Mouse (Mus musculus) heart, embryonic 10.5 days (tissue): ENCODE measurements at regions not wholly inside any gene's neighbourhood (a gene's known extent, or its start where the extent isn't known, plus 50 kb on each side); places are given as distances from the start of the nearest gene placed in this dataset.

Source experiments
- DNase-seq: peaks from one replicate; pipeline ENCODE4 v3.0.0-alpha.2; 2017; ENCODE audit warnings: low spot score
- H3K27ac ChIP-seq: fragments of 300-500 bp; sonication (generic); 2 replicates; pipeline ENCODE4 v1.5.1; 2016; ENCODE audit warnings: mild to moderate bottlenecking
- H3K27me3 ChIP-seq: fragments of 300-500 bp; sonication (generic); 2 replicates; pipeline ENCODE4 v1.6.1; 2016; ENCODE audit warnings: mild to moderate bottlenecking; ENCODE audit not compliant: poor library complexity, insufficient read depth, severe bottlenecking
- H3K36me3 ChIP-seq: fragments of 300-500 bp; sonication (generic); 2 replicates; pipeline ENCODE4 v1.6.1; 2016; ENCODE audit warnings: mild to moderate bottlenecking, moderate library complexity
- H3K4me1 ChIP-seq: fragments of 300-500 bp; sonication (generic); 2 replicates; pipeline ENCODE4 v1.6.1; 2016; ENCODE audit warnings: mild to moderate bottlenecking
- H3K4me3 ChIP-seq: fragments of 300-500 bp; sonication (generic); 2 replicates; pipeline ENCODE4 v1.5.1; 2016; ENCODE audit warnings: mild to moderate bottlenecking, moderate library complexity
- H3K9me3 ChIP-seq: fragments of 300-500 bp; sonication (generic); 2 replicates; pipeline ENCODE4 v1.6.1; 2016; ENCODE audit warnings: mild to moderate bottlenecking, moderate library complexity
- WGBS: fragments of 180-500 bp; shearing (Covaris S2); methylation state at CpG from one replicate; pipeline ENCODE4 v1.1.7; 2016; 5-methylcytosine and 5-hydroxymethylcytosine counted together

DNA sequence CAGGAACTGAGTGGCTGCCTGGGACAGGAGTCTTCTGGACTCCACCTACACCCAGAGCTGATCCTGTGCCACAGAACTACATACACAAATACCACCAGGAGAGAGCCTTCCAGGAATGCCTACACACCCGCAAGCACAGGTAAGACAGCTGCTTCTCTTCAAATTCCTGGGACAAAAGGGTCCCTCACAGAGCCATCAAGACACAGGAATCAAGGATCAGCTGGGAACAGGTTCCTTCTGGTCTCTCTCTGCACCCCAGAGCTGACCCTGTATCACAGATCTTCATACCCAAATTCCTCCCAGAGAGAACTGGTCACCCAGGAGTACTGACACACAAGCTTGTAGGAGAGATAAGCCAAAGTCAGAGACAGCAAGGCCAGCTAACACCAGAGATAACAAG, 125.5 kb upstream of the Ptprk start:
- Histone ChIP-seq H3K27ac (no peak overlapping the region), H3K4me1 (no peaks in the 10 kb centered on the region), H3K36me3 (no peaks in the 10 kb centered on the region), H3K9me3 (no peaks in the 10 kb centered on the region), H3K4me3 (no peak overlapping the region), H3K27me3 (no peaks in the 10 kb centered on the region)
- no peak for DNase-seq
- WGBS = 88% methylated on average over 1 of the region's 1 CpGs

DNA sequence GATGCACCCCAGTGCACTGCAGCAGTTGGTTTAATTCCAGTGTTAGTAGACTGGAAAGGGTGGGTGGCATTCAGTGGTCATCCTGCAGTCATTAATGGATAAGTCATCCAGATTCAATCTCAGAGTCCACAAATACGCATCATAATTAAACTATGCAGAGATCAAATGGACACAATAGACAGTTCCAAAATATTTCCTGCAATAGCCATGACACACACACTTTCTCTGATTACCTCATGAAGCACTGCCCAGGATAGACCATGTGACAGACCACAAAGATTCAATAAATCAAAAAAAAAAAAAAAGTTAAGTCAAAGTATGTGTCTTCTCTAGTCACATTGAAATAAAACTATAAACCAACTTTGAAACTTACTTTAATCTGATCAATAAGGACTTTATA, 106.4 kb upstream of the Ptprk start:
- H3K4me3 ChIP-seq = no peak overlapping the region
- no peak overlapping the region for H3K27ac ChIP-seq
- WGBS = 83% methylated on average over 1 of the region's 1 CpGs
- H3K36me3 ChIP-seq = no peaks in the 10 kb centered on the region
- H3K9me3 ChIP-seq = no peaks in the 10 kb centered on the region
- no peaks in the 10 kb centered on the region for H3K4me1 ChIP-seq
- DNase-seq = no peak
- no peaks in the 10 kb centered on the region for H3K27me3 ChIP-seq

DNA sequence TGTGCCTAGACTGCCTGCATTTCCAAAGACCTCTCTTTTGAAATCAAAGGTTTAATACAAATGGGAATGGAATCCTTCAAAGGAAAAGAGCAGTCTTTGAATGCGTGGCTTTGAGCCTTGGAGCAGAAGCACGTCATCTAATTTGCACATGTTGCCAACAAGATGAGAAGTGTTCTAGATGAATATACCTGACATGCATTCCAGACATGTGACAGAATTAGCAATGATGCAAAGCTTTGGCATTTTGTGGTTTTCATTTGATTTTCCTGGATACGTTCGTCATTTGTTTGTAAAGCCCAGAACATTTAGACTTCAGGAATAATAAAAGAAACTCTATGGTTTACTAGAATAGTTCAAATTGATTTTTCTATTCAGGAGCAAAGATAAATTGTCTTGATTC, 90.6 kb upstream of the Ptprk start:
- H3K36me3 ChIP-seq = no peaks in the 10 kb centered on the region
- DNase-seq = no peak
- no peak overlapping the region for H3K27ac ChIP-seq
- WGBS = 93% methylated on average over 4 of the region's 4 CpGs
- H3K27me3 ChIP-seq = no peaks in the 10 kb centered on the region
- H3K4me3 ChIP-seq = no peak overlapping the region
- H3K4me1 ChIP-seq = peaks cover 18% of the 10 kb centered on the region
- H3K9me3 ChIP-seq = no peaks in the 10 kb centered on the region

DNA sequence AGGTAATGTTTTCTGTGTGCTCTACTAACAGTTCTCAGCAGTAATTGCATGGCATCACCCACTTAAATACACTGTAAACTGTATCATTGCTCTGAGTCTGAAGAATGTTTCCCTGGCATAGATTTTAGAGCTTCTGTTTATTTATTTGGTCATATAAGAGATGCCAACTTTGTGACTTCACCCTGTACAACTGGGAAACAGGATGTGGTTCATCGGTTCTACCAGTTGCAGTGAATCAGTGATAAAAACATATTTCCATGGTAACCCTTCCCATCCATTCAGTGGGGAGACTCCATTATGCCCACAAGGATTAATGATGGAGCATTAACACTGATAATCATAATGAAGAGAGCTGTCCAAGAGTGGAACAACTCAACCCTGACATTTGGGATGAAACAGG, 89.6 kb upstream of the Ptprk start:
- no peaks in the 10 kb centered on the region for H3K27me3 ChIP-seq
- no peak for DNase-seq
- H3K4me3 ChIP-seq = no peak overlapping the region
- peaks cover 23% of the 10 kb centered on the region for H3K4me1 ChIP-seq
- WGBS = 84% methylated on average over 1 of the region's 1 CpGs
- H3K36me3 ChIP-seq = no peaks in the 10 kb centered on the region
- H3K9me3 ChIP-seq = no peaks in the 10 kb centered on the region
- no peak overlapping the region for H3K27ac ChIP-seq

DNA sequence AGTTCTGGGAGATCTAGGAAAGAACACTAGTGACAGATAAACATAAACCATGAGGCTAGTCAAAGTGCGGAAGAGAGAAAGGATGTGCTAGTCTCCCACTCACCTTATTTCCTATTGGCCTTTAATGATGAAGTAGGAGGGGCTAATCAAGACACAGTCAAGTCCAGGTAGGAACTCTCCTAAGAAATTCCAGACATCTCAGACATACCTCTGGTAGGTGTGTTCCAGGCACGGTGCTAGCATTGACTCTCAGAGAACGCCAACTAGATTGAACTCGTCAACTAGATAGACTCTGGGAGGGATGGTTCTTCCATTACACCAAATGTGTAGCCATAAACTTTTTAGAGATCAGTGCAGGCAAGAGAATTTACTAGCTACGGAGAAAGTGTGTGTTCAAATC, 87.6 kb upstream of the Ptprk start:
- no peaks in the 10 kb centered on the region for H3K27me3 ChIP-seq
- no peak overlapping the region for H3K4me3 ChIP-seq
- DNase-seq = no peak
- WGBS = 85% methylated on average over 5 of the region's 5 CpGs
- H3K9me3 ChIP-seq = no peaks in the 10 kb centered on the region
- H3K27ac ChIP-seq = no peak overlapping the region; the same call in 1 of the 2 replicates
- no peaks in the 10 kb centered on the region for H3K36me3 ChIP-seq
- peaks cover 33% of the 10 kb centered on the region for H3K4me1 ChIP-seq

DNA sequence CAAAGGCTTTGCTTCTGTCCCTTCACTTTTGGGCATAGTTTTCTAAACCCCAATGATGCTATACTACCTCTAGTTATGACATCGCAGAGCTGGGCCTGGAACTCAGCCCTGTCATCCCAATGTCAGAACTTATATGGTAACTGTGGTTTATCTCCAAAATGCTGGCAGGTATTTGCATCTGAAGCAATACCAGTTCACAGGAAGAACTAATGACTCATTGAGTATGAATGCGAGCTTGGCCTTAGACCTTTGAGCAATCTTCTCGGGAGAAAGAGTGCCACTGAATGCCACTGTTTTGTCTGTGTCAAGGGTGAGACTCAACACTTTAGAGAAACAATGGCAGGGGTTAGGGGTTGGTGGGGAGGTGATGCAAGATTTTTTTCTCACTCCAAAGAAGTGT, 86.6 kb upstream of the Ptprk start:
- Histone ChIP-seq H3K9me3 (no peaks in the 10 kb centered on the region), H3K4me1 (peaks cover 33% of the 10 kb centered on the region), H3K27me3 (no peaks in the 10 kb centered on the region), H3K4me3 (no peak overlapping the region), H3K27ac (peak overlapping the region; percentile 52; the same call in 1 of the 2 replicates), H3K36me3 (no peaks in the 10 kb centered on the region)
- 45% methylated on average over 3 of the region's 3 CpGs for WGBS
- no peak for DNase-seq

DNA sequence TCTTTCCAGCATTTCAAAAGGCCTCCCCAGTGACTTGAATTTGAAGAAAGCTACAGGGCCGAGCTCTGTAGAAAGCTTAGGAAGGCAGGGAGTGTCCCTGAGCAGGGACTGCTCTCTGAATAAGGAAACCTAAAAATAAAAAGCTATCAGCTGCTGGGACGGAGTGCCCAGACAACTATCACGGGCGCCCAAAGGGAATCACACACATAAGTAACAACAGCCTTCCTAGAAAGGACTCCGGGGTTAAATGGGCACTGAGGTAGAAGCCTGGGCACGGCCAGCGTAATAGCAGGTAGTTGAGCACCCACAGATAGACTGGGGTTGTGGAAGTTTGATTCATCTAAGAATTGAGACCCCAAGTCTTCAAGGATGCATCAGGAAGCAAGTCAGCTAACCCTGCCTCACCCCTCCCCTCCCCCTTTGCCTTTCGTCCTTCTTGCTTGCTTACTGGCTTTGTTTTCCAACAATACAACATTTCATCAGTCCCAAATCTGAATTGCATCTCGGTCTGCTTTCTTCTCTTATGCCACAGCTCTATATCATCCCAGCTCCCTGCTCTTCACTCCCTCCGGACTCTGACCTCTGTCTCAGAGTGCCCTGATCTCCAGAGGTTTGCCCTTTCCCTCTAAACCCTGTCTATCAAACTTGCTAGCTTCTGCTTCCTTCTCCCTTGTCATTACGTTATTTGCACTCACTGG, 84.1 kb upstream of the Ptprk start:
- no peaks in the 10 kb centered on the region for H3K36me3 ChIP-seq
- DNase-seq = no peak
- H3K4me3 ChIP-seq = no peak overlapping the region; the same call in 1 of the 2 replicates
- H3K27ac ChIP-seq = peak overlapping the region; percentile 67
- no peaks in the 10 kb centered on the region for H3K27me3 ChIP-seq
- peaks cover 33% of the 10 kb centered on the region for H3K4me1 ChIP-seq
- no peaks in the 10 kb centered on the region for H3K9me3 ChIP-seq
- WGBS = 53% methylated on average over 11 of the region's 11 CpGs

DNA sequence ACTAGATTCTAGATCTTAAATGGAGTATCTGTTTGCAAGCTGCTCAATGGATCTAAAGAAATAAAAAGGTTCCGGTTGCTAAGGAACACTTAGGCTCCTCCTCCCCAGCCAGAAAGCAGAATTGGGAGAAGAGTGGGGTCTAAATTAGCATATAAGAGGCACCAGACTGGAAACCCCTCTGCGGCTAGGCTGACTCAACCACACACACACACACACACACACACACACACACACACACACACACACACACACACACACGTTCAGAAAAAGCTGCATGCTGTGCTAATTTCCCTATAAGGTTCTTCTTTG, 83.6 kb upstream of the Ptprk start:
- no peaks in the 10 kb centered on the region for H3K27me3 ChIP-seq
- no peak overlapping the region for H3K4me3 ChIP-seq
- peaks cover 33% of the 10 kb centered on the region for H3K4me1 ChIP-seq
- peak overlapping the region; percentile 67 for H3K27ac ChIP-seq
- H3K9me3 ChIP-seq = no peaks in the 10 kb centered on the region
- DNase-seq = no peak
- H3K36me3 ChIP-seq = no peaks in the 10 kb centered on the region
- 65% methylated on average over 3 of the region's 3 CpGs for WGBS

DNA sequence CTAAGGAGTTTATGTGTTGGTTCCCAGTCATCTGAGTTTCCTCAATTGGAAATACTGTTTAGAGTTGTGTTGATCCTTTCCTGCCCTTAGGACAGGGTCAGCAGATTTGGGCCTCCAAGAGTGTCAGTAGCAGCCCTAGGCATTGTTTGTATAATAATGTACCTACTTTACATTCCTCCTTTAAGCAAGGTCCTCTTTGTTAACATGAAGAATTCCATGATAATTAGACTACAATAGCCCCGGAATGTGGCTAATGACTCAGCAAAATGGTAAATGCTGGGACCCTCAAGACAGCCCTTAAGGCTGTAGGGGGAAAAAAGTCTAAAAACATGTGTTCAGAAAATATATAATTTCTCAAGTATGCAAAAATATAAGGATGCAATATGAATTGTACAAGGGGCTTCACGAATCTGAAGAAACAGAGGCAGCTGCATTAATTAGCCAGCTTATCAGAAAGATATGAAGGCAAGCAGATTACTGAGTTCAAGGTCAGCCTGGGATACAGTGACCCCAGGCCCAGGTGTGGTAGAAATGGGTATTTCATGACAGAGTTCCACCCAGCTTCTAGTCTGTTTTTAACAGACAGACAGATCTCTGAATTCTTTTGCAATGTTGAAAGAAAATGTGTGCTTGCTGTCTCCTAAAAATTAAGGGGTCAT, 80.1 kb upstream of the Ptprk start:
- H3K4me3 ChIP-seq = no peak overlapping the region
- H3K27me3 ChIP-seq = no peaks in the 10 kb centered on the region
- H3K4me1 ChIP-seq = peaks cover 15% of the 10 kb centered on the region; the same call in 1 of the 2 replicates
- H3K9me3 ChIP-seq = no peaks in the 10 kb centered on the region
- no peaks in the 10 kb centered on the region for H3K36me3 ChIP-seq
- no peak for DNase-seq
- no peak overlapping the region for H3K27ac ChIP-seq
- WGBS = 75% methylated on average over 2 of the region's 2 CpGs

DNA sequence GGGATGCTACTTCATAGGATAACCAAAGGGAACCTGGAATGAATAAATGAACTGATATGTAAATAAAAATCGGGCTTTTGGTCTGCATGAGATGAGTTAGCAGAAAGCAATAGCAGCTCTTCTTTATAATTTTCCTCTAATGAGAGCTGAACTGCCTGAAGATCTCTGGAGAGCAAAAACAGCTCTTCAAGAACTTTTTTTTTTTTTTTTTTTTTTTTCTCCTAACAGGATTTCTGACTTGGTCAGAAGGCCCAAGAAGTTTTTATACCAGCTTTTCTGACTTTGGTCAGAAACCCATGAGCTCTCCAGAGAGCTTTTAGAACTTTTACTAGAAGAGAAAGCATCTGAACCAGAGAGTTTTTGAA, 79.6 kb upstream of the Ptprk start:
- H3K9me3 ChIP-seq = no peaks in the 10 kb centered on the region
- whole genome bisulfite sequencing = 81% methylated on average over 1 of the region's 1 CpGs
- DNase-seq = no peak
- H3K27ac ChIP-seq = no peak overlapping the region
- no peak overlapping the region for H3K4me3 ChIP-seq
- peaks cover 10% of the 10 kb centered on the region; the same call in 1 of the 2 replicates for H3K4me1 ChIP-seq
- H3K36me3 ChIP-seq = no peaks in the 10 kb centered on the region
- H3K27me3 ChIP-seq = no peaks in the 10 kb centered on the region

DNA sequence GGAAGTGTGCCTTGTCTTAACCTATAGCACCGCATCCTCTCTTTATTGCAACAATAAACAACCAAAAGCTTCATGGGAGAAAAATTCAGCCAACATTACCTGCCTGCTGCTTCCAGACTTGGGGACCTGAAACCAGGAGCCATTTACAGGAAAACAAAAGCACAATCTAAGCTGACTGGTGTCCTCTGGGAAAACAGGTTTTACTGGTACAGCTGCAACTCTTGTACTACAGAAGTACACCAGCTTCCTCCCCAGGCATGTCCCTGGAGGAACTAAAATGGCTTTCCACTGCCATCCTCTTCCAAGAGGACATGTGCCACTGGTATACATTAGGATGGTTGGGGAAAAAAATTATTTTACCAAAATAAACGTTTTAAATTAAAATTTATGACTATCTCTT, 63.9 kb upstream of the Ptprk start:
- no peaks in the 10 kb centered on the region for H3K36me3 ChIP-seq
- 57% methylated on average over 2 of the region's 2 CpGs for WGBS
- H3K27me3 ChIP-seq = no peaks in the 10 kb centered on the region
- H3K4me1 ChIP-seq = no peaks in the 10 kb centered on the region
- DNase-seq = no peak
- H3K9me3 ChIP-seq = no peaks in the 10 kb centered on the region
- H3K4me3 ChIP-seq = no peak overlapping the region
- H3K27ac ChIP-seq = no peak overlapping the region

DNA sequence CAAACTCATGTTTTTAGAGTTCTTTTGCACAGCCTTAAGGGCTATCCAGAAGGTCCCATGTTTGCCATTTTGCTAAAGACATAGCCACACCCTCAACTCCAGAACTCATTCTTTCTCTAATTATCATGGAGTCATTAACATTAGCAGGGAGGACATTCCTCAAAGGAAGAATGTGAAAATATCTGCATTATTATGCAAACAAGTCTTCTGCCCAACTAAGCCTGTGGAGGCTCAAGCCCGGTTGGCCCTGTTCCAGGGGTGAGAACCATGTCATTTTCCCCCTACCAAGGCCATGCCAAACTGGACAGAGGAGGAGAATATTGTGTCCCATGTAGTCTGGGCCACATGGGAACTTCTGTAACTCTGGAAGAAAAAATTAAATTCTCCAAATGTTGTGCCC, 62.5 kb upstream of the Ptprk start:
- 79% methylated on average over 1 of the region's 1 CpGs for WGBS
- H3K9me3 ChIP-seq = no peaks in the 10 kb centered on the region
- H3K27ac ChIP-seq = no peak overlapping the region
- no peak for DNase-seq
- H3K27me3 ChIP-seq = no peaks in the 10 kb centered on the region
- no peak overlapping the region for H3K4me3 ChIP-seq
- H3K36me3 ChIP-seq = no peaks in the 10 kb centered on the region
- H3K4me1 ChIP-seq = no peaks in the 10 kb centered on the region

DNA sequence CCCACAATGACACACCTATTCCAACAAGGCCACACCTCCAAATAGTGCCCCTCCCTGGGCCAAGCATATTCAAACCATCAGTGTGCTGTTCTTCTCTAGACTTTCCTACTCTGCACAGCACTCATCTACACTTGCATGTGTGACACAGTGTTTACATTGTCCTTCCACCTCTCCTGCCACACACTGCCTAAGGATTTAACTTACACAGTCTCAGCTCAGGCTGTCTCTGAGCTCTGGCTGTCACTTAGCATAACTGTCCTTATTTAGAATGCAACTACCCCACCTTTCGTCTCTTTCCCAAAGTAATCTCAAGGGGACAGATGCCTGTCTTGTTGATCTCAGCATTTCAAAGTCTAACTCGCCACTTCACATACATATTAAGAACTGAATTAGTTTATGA, 61.2 kb upstream of the Ptprk start:
- 43% methylated on average over 2 of the region's 2 CpGs for WGBS
- no peaks in the 10 kb centered on the region for H3K4me1 ChIP-seq

DNA sequence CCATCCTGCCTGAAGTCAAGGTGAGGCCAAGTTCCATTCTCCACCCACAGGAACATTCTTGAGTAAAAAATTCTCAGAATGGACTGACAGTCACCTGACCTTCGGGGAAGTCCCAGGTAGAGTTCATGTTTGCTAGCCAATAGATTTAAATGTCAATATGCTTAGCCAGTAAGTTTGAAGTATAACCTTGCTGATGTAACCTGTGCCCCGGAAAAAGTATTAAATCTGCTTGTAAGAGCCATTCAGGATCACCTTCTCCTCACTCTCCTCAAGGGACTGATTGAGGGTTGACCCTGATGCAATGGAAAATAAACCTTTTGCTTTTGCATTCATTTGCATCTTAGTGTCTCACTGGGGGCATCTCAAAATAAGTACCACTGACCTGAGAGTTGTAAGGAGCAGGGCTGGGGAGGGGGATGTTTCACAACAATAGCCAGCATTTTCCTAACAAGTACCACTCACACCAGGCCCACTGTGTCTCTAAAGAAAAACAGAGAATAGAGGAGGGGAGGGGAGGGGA, 60.3 kb upstream of the Ptprk start:
- Histone ChIP-seq H3K9me3 (no peaks in the 10 kb centered on the region), H3K27me3 (no peaks in the 10 kb centered on the region), H3K36me3 (no peaks in the 10 kb centered on the region), H3K4me1 (no peaks in the 10 kb centered on the region), H3K4me3 (no peak overlapping the region), H3K27ac (no peak overlapping the region)
- WGBS = 74% methylated on average over 2 of the region's 2 CpGs
- no peak for DNase-seq

More for the DNA sequence above, 61.2 kb upstream of the Ptprk start:
- no peaks in the 10 kb centered on the region for H3K27me3 ChIP-seq
- no peak overlapping the region for H3K27ac ChIP-seq
- H3K36me3 ChIP-seq = no peaks in the 10 kb centered on the region
- no peak for DNase-seq
- H3K4me3 ChIP-seq = no peak overlapping the region
- H3K9me3 ChIP-seq = no peaks in the 10 kb centered on the region
